Mouse (Mus musculus) T-cell, adult 2 months (primary cell): ENCODE data around the gene Arhgap17.

Experiments
- DNase-seq: peaks from one replicate; pipeline ENCODE4 v3.0.0; 2022; ENCODE audit warnings: low spot score

Gene Arhgap17

DNA sequence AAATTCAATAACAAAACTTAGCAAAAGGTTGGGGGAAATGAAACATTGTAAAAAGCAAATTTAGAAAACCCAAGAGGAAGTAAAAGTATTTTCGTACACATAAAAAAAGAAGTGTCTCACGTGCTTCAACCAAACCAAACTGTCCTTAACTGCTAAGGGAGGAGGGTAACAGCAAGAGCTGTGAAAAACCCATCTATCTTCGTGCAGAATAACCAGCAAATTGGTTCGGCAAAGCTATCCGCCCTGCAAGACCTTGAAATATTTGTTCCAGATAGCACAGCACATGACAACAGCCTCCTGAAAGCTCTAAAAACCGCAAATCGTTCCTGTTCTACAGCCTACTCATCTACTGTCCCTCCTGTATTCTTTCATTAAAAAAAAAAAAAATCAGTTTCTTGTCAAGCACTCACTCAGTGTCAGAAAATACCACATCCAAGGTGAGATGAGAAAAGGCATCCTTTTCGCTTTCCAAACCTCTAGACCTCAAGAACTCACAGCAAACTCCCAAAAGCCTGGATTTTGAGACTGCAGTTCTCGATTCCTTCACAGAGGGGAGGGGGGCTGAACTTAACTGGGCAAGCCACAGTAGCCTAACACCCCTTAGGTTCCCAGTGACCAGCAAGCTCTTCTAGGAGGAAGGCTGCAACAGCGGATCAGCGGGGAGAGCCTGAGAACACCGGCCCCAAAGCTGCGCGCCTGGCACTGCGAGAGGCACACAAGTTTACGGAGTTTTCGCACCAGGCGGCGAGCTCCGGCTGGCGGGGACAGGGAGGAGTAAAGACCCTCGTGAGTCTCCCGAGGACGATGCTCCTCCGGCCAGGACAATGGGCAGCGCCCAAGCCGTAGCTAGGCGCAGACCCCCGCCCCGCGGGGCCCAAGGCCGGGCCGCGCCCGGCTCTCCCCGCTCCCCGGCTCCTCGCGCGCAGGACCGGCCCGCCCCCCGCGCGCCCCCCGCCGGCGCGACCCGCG lies 653 bp downstream of the Arhgap17 start:
- DNase-seq: peak; percentile 43

DNA sequence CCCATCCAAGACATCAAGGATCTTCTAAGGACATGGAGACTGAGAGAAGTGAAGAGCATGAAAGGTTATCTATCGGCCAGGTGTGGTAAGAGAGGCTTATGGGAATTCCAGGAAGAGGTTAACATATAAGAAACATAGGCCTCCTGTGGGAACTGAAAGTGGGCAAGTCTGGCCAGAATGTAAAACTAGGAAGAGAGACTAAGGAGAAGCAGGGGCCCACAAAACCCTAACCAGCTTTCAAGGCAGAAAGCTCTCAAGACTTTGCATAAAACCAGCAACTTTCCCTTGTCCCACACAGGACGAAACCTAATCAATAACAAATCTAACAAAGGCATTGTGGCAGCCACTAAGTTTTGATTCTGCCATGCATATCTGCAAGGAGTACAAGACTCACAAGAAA lies 1.5 kb downstream of the Arhgap17 start:
- no peak for DNase-seq

DNA sequence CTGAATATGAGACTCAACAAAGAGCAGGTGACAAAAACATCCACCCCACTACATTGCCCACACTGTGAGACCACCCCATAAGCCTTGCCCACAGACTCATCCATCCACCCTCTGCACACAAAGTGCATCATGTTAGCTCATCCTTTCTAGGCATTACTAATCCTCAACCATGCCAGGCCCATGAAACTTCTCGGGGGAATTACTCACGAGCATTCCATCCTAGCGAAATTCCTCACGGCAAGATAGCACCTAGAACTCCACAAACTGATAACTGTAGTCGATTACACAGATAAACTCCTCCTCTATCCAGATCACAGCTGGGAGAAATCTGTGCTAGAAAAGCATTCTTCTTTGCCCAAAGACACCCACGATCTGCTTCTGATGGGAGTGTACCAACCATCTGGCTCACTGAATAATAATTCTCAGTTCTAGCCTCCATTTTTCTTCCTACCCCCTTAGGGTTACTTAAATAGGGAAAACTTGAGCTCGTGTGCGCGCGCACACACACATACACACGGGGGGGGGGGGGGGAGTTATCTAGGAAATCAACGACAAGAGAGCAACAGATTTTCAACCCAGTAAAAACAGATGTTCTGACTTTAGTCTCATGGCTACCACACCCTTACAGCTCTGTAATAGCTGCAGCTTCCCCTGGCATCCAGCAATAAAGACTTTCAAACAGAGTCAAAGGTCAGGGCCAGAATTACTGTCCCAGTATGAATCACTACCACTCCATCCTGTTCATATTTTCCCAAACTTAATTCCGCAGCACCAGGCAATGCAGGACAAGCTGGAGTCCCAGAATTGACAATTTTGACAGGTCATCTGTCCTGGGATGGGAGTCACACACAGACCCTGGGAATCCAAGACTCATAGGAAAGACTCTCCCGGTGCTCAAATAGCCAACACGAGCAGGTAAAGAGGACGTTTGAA lies 2.2 kb downstream of the Arhgap17 start:
- no peak for DNase-seq

DNA sequence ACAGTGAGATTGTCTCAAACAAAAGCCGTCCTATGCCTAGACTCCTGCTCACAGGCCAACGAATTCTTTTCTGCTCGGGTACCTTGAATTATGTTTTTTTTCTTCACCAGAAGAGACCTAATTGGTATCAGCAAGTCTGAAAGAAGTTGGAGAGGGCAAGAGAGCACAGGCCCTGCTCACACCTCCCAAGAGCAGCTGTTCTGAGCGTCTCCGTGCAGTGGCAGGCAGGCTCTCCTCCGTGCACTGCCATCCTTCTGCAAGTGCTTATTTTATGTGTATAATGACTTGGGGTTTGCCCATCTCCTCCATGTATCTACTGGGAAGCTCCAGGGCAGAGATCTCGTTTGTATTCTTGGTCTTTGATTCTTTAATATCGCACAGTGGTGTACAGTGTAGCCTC lies 2.9 kb downstream of the Arhgap17 start:
- DNase-seq: no peak

DNA sequence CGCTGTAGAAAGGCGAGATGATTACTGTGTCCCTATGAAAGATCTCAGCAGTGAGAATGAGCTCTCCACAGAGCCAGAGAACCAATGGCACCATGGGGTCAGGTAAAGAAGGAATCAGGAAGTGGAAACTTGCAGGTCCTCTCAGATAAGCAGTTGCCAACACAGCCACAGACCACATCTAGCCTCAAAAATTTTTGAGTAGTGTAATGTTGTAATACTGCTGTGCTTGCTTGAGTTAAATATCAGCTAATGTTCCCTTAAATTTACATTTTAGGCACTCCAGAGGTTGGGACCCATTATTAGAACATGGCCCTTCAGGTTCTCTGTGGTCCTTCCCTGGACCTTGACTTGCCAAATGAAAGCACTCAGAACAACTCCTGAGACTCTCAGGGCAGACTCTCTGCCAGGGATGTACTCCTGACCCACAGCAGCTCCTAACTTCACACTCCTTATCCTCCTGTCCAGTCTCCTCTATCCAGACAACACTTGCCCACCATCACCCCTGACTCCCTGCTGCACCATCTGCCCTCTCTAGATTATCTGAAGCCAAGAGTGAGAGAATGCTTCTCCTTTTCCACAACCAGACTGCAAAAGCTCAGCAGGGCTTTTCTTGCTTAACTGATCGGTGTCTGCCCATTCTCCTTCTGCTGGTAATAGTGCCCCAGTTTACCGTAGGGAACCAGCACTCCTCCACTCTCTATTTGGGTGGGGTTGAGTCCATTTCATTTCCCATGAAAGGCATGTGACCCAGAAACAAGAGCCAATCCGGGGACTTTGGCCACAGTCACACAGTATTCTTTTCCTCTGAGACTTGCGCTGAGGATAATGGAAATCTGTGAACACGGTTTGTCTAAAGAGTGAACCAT lies 3.6 kb downstream of the Arhgap17 start:
- DNase-seq: no peak

DNA sequence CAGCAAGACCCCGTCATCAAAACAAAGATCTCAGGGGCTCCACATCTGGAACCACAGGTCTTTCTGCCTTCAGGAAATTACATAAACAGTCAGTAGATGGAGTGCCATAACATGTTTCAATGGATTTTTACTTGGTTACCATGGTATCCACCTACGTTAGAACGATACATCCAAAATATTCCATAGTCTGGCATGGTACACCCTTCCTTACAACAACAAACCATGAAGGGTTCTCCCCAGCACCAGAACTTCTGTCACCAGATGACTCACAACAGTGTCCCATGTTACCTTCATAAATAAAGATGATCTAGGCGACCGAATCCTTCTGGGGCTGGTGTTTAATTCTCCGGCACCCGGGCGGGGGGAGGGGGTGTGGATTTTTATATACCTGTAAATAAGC lies 5.7 kb downstream of the Arhgap17 start:
- no peak for DNase-seq

DNA sequence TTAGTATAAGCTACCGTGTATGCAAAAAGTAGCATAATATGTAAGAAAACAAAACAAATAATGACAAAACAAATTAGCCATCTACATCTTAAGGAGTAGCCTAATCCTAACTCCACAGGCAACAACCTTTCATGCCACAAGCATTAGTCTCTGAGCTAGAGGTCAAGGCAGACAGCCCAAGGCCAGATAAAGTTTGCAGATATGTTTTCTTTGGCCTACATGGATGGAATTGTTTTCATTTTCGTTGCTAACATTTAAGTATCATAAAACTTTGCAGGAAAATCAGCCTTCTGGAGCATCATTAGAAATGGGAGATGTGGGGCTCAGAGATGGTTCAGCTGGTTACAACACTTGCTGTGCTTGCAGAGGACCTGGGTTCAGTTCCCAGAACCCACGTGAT lies 6.9 kb downstream of the Arhgap17 start:
- no peak for DNase-seq

DNA sequence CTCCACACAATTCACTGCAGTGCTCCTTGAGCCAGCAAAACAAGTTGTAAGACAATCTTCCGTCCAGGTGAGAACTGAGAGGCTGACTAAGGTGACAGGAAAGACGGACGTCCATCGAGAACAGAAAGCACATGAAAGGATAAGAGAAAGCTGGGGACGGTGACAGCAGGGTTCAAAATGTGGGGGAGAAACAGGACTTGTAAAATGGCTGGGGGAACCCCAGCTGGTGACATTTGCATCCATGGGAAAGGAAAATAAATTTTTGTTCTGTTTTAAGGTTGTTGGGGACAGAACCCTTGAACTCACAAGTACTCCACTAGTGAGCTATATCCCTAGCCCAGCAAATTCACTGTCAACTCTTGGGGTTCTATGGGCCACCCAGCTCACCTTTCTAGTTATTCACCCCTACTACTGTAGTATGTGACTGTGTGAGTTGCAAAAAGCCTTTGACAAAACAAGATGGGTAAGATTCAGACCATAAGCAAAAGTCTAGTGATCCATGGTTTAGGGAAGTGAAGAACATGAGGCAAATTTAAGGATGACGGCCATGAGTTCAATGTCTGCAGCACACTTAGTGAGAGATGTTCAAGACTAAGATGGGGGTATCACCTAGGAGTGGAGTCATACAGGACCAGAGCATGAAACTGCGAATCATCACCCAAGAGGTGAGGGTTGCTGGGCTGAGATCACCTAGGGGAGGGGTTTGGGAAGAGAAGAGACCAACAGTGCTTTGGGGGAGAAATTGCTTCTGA lies 8.3 kb downstream of the Arhgap17 start:
- no peak for DNase-seq

DNA sequence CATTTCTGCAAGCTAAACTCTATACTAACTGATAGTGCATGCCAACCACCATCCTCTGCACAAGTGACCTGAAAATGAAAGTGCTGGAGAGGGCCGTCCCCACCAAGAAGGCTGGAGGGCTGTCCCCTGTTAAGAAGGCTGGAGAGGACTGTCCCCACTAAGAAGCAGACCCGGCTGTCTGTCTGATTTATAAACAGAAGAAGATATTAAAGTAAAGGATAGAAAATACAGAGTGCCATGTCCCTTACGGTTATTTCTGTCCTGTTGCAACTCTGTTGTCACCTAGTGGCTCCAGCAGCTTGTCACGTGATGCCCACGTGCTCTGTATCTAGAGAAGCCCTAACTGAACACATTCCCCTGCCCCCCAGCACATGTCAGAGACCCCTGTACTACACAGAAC lies 9.5 kb downstream of the Arhgap17 start:
- DNase-seq: no peak

DNA sequence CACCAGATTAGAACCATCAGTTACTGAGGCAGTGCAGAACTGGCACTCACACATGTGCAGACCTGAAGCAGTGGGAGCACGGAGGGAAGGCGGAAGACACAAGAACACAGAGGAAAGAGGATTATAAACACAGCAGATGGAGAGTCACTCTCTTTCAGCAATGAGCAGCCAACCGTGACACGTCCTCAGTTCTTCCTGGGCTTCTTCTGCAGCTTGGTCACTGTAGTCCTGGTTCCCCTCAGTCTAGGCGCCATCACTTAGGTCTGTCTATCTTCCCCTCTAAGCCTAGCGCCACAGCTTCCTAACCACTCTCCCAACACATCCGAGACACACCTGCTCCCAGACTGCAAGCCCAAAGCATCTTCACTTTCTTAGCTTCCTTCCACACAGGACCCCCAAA lies 10.6 kb downstream of the Arhgap17 start:
- DNase-seq: no peak

DNA sequence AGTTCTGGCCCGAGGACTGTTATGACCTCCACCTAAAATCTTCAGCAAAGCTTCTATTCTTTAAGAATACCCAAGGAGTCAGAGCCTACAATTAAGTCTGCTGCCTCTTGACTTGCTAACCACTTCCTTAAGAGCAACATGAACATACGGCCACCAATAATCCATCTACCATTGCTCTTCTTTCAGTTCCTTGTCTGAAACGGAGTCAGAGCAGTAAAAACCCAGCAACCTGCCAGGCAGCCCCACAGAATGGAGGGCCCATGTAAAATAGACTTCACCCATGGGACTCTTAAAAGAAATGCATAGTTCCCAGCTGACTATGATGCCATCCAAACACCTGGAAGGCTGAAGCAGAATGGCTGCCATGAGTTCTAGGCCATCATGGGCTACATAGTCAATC lies 13.6 kb downstream of the Arhgap17 start:
- no peak for DNase-seq

DNA sequence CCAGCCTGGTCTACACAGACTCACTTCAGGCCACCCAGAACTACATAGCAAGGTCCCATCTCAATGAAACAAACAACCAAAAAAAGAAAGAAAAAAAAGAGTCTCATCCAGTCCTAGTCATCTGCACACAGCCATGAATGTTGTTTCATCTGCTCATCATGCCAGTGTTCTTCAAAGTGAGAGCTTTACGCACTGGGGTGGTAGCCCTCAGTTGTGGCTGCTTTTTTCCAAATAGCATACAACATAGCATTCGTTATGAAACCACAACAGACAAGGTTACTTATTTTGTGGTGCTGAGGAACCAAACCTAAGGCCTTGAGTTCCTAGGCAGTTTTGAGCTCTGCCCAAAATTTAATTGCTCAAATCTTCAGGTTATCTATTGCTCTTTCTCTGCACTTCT lies 14.9 kb downstream of the Arhgap17 start:
- DNase-seq: peak; percentile 74

DNA sequence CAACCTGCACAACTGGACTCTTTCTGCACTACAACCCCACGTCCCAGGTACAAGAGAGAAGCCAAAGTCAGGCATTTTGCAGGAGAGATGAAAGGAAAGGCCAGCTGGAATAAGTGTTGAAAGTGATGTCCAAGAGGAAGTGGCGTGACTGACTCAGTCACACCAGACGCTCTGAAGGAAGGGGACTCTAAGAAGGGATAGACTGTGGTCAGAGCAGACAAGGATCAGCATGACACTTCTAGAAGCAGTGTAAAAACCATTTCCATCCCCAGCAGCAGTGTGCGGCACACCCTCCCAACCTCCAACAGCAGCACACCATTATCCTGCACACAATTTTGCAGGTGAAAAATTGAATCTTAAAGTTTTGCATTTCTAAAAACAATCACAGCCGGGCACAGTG lies 15.3 kb downstream of the Arhgap17 start:
- DNase-seq: no peak

DNA sequence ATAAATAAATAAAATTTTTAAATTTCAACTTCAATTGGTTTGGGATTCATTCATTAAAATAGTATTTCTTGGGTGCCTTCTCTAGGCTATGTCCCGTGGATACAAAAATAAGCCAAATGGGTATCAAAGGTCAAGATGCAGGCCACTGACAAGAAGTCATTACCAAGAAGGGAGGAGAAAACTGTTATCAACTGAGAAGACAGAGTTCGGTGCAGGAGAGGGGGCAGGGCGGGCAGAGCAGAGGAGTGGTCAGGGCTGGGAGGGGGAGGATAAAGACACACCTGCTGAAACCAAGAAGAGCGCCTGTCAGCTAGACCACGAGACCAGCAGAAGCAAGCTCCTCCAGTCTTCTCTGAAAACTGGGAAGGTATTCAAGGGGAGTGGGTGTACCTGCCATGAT lies 15.8 kb downstream of the Arhgap17 start:
- DNase-seq: no peak

DNA sequence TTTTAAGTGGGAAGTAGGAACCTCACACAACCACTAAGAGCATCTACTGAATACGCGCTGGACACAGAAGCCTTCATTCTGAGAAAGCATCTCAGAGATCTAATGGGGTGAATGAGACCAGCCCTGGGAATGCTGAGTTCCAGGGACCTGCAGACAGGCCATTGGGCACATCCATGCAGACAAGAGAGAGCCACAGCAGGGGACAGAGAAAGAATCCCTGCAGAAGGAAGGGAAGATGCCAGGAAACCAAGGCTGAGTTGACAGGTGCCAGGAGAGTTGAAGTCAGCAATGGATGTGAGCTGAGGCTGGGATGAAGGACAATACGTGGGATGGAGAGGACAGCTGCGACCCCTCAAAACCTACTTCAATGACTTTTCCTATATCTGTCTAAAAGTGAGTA lies 16.6 kb downstream of the Arhgap17 start:
- DNase-seq: no peak

DNA sequence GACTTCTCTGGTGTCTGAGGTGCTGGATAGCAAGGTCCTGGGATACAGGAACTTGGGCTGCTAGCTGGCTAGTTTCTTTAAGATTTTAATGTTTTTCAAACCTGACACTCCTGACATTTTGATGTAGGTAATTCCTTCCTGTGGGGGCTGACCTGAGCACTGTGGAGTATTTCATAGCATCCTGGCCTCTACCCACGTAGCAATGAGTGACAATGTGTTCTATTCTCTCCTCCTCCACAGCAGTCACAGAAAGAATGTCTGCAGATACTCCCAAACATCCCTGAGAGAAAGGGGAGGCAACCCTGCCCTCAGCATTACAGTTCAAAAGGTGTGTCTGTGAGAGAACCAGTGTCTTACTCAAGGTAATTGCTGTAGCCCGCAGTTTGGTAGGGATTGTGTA lies 19.5 kb downstream of the Arhgap17 start:
- no peak for DNase-seq

DNA sequence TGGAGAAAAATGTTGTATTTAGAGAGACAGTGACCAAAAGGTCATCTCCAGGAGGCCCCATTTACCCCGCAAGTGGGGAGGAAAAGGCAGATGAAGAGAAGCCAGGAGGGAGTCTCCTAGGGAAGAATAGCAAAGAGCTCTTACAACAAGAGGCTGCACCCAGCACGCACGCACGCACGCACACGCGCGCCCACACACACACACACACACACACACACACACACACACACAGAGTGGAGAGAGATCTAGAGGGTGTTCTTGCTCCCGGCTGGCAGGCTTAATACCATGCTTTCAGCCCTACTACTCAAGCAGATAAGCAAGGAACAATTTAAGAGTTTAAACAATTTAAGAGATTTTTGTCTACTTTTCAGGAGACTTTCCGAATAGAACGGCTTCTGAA lies 19.9 kb downstream of the Arhgap17 start:
- DNase-seq: no peak

DNA sequence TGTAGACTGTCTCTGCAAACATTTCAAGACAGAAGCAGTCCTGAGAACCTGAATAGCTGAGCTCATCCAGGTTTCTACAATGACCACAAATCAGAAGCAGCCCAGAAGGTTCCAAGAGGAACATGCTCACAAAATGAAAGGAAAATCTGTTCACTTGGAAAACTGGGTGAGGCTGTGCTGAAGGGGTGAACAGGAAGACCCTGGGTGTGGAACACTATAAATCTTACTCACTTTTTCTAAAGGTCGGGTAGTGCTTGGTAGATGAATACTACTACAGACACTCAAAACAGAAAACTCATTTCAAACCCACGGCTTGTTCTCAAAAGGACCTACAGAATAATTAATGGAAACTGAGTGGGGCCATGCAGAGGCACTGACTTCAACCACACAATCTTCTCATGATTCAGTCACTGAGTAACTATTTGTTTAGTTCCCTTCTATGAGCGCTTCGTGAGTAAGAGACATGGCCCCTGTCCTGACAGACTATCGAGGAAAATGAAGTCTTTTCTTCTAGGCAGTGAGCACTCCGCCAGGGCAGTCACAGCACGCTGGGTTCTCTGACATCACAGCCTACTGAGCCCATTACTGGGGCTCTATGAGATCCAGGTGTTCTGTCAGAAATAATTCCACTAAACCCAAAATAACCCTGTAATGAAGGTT lies 23.0 kb downstream of the Arhgap17 start:
- DNase-seq: no peak

DNA sequence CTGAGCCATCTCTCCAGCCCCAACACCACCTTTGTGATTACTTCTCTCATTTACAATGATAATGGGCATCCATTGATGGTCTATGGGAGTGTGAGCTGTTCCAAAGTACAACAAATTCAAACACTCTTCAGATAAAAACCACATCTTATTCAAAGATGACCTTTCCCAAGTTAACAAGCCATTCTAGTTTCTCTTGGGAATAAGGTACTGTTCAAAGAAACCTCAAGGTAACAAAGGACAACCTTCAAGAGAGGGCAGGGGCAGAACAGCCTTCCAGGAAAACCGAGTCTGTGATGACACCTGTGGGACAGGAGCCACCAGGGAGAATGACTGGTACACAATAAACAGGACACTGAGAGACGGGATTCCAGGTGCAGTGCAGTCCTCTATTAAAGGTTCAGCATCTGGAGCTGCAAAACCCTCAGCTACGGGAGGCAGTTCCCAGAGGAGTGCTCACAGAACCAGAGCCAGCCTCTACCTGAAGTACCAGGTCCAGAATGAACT lies 24.6 kb downstream of the Arhgap17 start:
- DNase-seq: no peak

DNA sequence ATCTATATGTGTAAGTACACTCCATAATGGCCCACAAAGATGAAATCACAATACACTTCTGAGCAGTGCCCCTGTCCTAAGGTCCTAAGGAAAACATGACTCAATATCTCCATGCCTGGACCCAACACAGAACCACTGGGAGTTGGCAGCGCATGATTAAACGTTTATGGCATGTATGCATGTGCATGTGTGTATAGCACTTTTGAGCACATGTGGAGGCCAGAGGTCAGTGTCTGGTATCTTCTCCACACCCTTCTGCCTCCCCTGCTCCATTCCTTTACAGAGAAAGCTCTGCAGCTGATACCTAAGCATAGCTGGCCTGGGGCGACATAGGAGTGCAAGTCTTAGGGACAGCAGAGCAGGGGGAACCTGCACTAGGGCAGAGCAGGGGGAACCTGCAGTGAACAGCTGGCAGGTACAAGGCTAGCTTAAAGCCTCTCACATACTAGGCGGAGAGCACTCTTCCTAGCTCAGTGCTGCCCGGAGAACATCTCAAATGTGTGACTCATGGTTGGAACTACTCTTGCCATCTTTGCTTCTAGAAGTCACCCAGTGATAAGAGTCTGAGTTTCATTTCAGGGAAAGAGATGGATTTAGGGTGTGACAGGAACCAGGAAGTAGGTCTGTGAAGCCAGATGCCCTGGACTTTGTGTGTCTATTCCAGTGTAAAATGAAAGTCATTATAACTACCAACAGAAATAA lies 25.5 kb downstream of the Arhgap17 start:
- DNase-seq: no peak
